Mouse (Mus musculus) left cerebral cortex, adult 11 months (tissue): ENCODE data around the gene Tnfrsf12a.
A peak's percentile ranks its signal among the peaks of the same experiment; 100 is the strongest.

Experiments
- DNase-seq: peaks from one replicate; pipeline ENCODE4 v3.0.0; 2022; ENCODE audit warnings: low spot score

Gene Tnfrsf12a

DNA sequence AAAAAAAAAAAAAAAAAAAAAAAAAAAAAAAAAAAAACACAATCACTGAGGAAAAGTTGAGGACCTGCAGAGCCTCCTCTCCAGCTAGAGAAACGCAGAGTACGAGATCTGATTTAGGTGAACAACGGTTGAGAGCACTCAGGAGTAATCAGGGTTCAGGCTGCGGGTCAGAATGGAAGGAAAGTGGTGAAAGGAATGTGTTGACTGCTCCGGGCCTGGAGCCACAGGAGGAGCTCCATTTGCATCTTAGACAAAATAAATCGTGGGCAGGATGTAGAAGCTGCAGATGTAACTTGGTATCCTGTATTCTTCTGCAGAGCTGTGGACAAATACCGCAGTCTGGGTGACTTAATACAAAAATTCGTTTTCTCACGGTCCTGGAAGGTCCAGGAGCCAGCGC, 31.4 kb downstream of the Tnfrsf12a start:
- DNase-seq, result no peak

DNA sequence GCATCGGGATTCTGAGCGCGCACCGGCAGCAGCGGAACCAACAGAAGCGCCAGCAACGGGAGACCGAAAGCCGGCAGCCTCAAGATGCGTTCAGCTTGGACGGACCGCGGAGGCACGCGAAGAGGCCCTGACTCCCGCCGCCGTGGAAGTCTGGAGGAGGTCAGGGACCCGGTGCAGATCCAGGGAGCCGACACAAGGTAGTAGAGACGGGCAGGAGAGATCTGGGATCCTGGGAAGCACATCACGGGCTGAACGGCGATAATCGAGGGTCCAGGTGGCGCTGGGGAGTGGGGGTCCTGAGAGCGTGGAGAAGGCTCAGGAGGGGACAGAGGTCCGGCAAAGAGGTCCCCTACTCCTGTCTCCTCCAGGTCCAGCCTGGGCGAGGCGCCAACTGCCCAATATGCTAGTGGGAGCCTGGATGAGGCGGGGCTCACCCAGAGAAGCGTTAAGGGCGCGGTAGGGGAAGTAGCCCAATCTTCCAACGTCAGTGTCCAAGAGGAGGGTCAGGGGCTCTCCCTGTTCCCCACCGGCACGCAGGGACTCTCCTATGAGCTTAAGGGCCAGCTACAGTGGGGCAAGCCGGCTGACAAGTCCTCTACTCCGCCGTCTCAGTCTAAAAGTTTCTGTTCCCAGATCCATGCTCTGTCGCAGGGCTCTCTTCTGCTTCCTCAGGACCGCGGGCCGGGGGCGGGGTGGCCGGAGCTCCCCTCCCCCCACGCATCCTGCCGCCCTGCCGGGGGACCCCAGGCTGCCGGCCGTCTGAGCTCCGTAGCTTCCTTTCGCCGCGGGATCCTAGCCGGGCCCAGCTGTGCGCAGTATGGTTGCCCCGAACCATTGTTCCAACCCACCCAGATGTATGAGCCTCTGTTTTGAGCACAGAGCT, 32.4 kb downstream of the Tnfrsf12a start, which contains the start of gene Mmp25:
Mmp25 (minus strand) TSS at position 665 of the 883 bp plus-strand sequence.
- DNase-seq, result no peak

GRCm38 (mm10) chr17:23631241-23631640, 46.0 kb downstream of the Tnfrsf12a start:
- no peak for DNase-seq

DNA sequence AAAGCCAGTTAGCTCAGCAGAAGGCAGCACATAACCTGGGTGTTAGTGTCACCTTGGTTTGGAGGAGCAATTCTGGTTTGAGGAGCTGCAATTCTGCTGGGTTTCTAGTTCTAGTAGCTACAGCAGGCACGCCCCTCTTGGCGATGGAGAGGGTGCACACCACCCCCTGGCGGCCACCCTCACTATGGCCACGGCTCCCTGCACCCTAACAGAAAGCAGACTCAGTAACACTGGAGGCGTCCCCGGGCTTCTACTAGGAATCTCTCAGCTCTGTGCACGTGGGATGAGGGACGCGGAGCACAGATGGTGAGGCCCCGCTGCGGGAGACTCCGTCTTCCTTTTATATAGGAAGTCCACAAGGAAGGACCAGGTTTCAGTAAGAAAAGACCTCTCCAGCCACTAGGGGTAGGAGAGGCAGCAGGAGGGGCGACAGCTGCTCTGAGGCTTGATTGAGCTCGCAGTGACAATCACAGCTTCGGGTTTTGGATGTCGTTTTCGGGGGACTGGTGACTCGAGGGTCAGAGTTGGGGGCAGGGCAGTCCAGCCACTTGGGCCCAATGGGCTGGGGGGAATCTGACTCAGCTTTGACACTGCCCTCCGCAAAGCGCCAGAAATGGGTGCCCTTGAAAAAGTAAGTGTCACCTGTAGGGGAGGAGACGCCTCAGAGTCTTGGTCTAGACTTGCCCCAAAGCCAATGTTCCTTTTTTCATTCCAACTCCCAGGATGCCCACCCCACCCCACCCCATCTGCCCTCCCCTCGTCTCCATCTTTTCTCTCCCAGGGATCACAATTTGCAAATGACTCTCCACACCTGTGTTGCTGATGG, 46.9 kb downstream of the Tnfrsf12a start:
- peak; percentile 68 for DNase-seq

- no peak for DNase-seq
Measured at GRCm38 (mm10) chr17:23627813-23628212, 49.5 kb downstream of the Tnfrsf12a start.
